Mouse (Mus musculus): Measurements from ENCODE around the gene Exosc5. TPM values are rescaled to one million over a fixed set of nuclear protein-coding genes. Genes with fewer than 3 reads are reported as not detected.

Exosc5 gene
- polyA plus RNA-seq, 1 experiment from 2014 or later, result 64.7 TPM

DNA sequence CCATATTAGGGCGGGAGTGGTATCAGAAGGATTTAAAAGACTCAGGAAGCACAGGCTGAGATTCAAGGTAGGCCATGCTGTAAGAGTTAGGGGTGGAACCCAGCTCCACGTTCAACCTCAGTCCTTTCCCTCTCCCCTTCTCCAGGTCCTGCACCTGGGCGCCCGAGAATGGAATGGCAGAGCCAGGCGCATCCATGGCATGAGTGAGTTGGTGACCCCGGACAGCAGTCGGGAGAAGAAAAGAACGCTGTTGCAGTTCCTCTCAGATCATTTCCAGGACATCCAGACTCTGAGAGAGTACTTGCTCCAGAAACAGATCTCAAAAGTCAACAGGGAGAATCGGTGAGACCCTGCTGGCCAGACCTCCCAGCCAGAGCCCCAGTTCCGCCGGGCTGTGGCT, 38.2 kb upstream of the Exosc5 start:
- Histone ChIP-seq H3K27me3 (no peaks in the 10 kb centered on the region), H3K27ac (no peak overlapping the region), H3K4me2 (no peak overlapping the region), H3K9me3 (no peaks in the 10 kb centered on the region), H3K4me1 (peaks cover 10% of the 10 kb centered on the region; the same call in 1 of the 2 replicates), H3K36me3 (peaks cover 38% of the 10 kb centered on the region), H3K4me3 (no peak overlapping the region), H3K9ac (no peak overlapping the region)
- ATAC-seq (ENCODE audit: insufficient number of reproducible peaks, low FRiP score, low TSS enrichment, low read depth), result no peak
- 93% methylated on average over 11 of the region's 11 CpGs for WGBS

DNA sequence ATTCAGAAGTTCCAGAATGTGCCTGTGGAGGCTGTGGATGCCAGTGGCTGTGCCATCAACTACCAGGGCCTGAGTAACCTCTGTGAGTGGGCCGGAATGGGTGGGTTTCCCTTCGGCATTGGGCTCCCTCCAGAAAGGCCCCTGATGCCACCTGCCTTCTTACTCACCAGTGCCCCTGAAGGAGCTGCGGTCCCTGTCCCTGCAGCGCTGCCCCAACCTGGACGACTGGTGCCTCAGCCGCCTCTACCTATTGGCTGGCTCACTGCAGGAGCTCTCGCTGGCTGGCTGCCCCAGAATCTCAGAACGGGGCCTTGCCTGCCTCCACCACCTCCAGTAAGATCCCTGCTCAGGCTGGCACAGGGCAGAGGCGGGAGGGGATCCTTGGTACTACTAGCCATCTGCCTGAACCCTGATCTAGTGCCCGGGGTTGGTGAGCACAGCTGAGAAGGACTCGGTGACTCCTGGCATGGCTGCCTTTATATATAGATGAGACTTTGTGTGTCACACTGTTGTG, 35.0 kb upstream of the Exosc5 start:
- Histone ChIP-seq H3K4me2 (no peak overlapping the region), H3K9me3 (no peaks in the 10 kb centered on the region), H3K27ac (no peak overlapping the region), H3K4me3 (no peak overlapping the region), H3K36me3 (peaks cover 41% of the 10 kb centered on the region), H3K9ac (no peak overlapping the region), H3K27me3 (peaks cover 6% of the 10 kb centered on the region; the same call in 1 of the 2 replicates), H3K4me1 (peaks cover 36% of the 10 kb centered on the region)
- 89% methylated on average over 11 of the region's 11 CpGs for WGBS
- ATAC-seq (ENCODE audit: insufficient number of reproducible peaks, low FRiP score, low TSS enrichment, low read depth), result no peak

DNA sequence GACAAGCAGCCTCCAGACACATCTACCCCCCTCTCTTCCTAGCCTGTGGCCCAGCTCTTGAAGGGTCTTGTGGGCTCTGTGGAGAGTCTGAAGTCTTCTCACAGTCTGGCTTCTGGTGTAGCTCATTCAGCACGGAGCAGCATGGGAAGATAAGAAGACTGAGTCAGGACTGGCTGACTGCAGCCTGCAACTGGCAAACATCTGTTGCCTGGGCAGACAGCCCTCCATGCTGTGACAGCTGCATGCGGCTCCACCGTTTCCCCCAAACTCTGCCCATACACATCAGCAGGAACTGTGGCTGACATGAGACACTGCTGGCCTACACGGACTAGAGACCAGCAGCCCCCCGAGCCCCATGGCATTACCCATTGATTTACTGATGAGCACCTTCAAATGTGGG, 34.1 kb upstream of the Exosc5 start:
- Histone ChIP-seq H3K4me2 (no peak overlapping the region), H3K27ac (peak overlapping the region; percentile 24; the same call in 1 of the 2 replicates), H3K9ac (no peak overlapping the region), H3K27me3 (peaks cover 8% of the 10 kb centered on the region; the same call in 1 of the 2 replicates), H3K4me1 (peaks cover 33% of the 10 kb centered on the region), H3K9me3 (no peaks in the 10 kb centered on the region), H3K4me3 (no peak overlapping the region), H3K36me3 (peaks cover 50% of the 10 kb centered on the region)
- no peak for ATAC-seq (ENCODE audit: insufficient number of reproducible peaks, low FRiP score, low TSS enrichment, low read depth)
- WGBS, result 60% methylated on average over 5 of the region's 5 CpGs

DNA sequence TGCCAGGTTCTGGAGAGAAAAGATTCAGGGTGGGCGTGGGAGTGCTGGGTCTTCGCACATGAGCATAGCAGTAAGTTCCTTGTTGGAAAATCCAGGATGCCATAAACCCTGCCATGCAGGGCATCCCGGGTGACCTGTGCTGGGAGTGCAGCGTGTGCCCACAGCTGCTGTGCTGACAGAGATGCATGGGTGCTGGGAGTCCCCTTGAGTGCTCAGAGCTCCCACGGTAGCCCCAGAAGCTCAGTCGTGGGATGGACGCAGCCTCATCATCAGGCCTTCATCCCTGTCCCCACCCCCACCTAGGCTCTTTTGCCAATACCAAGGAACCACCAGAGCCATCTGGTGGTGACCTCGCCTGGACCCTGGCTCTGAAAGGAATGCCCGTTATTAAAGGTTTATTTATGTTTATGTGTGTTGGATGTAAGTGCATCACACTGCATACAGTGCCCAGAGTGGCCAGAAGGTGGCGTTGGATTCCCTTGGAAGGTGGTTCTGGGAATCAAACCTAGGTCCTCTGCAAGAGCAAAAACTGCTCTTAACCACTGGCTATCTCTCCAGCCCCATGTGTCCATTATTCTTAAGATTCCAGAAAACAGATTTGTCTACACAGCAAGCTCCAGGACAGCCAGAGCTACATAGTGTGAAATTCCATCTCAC, 33.2 kb upstream of the Exosc5 start:
- H3K9me3 ChIP-seq, result no peaks in the 10 kb centered on the region
- 72% methylated on average over 10 of the region's 10 CpGs for WGBS
- H3K4me1 ChIP-seq, result peaks cover 30% of the 10 kb centered on the region
- no peak overlapping the region for H3K4me2 ChIP-seq
- no peak for ATAC-seq (ENCODE audit: insufficient number of reproducible peaks, low FRiP score, low TSS enrichment, low read depth)
- H3K9ac ChIP-seq, result no peak overlapping the region
- H3K4me3 ChIP-seq, result no peak overlapping the region
- H3K27me3 ChIP-seq, result peaks cover 8% of the 10 kb centered on the region; the same call in 1 of the 2 replicates
- H3K27ac ChIP-seq, result peak overlapping the region; percentile 72
- H3K36me3 ChIP-seq, result peaks cover 58% of the 10 kb centered on the region

DNA sequence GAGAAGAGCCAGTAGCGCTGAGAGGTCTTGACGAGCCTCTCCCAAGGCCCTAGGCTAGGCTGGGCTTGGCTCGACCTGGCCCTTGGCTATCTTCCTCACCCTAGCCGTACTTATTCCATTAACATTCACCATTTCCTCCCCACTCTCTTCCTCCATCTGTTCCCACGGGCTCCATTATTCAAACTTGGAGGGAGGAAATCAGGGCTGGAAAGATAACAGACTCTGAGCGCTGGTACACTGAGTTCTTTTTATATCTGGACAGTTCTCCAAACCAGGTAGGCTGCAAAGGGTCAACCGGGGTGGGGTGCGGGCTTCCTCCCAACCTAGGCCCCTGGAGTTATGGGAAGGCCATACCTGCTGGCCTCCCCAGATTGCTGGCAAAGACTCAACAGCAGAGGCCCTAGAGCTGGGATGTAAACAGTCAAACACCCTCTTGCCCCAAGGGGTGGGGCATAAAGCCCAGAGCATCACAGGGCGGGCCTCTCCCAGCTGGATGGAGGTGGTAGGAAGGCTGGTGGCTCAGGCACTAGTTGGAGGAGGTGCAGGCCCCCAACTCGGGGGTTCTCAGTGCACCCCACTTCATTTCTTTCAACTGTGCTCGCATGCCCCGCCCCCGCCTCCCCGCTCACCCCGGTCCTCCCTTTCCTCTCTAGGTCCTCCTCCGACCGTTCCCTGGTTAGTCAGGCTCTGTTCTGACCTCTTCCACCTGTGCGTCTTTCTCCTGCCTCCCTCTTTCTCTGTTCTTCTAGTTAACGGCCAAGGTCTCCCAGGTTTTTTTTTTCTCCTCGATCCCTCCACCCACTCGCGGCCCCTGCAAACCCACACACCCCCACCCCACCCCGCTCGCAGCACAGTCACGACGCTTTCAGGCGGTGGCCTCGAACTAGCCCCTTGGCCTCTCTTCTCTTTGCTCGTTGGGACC, 32.2 kb upstream of the Exosc5 start, which contains the start of gene B3gnt8:
TSS of gene B3gnt8 (plus strand) at position 146 of the 922 bp plus-strand sequence.
- ATAC-seq (ENCODE audit: insufficient number of reproducible peaks, low FRiP score, low TSS enrichment, low read depth), result 0 out of 2 replicates have a peak, but pooled peaks have one; percentile 22
- H3K27me3 ChIP-seq, result peaks cover 8% of the 10 kb centered on the region; the same call in 1 of the 2 replicates
- peaks cover 59% of the 10 kb centered on the region for H3K36me3 ChIP-seq
- H3K4me1 ChIP-seq, result peaks cover 30% of the 10 kb centered on the region
- H3K4me2 ChIP-seq, result peak within 1 kb of the TSS; percentile 77
- no peaks in the 10 kb centered on the region for H3K9me3 ChIP-seq
- H3K4me3 ChIP-seq, result peak within 1 kb of the TSS; percentile 44
- H3K27ac ChIP-seq, result peak within 1 kb of the TSS; percentile 72
- 16% methylated on average over 28 of the region's 29 CpGs for WGBS
- peak within 1 kb of the TSS; percentile 45 for H3K9ac ChIP-seq

DNA sequence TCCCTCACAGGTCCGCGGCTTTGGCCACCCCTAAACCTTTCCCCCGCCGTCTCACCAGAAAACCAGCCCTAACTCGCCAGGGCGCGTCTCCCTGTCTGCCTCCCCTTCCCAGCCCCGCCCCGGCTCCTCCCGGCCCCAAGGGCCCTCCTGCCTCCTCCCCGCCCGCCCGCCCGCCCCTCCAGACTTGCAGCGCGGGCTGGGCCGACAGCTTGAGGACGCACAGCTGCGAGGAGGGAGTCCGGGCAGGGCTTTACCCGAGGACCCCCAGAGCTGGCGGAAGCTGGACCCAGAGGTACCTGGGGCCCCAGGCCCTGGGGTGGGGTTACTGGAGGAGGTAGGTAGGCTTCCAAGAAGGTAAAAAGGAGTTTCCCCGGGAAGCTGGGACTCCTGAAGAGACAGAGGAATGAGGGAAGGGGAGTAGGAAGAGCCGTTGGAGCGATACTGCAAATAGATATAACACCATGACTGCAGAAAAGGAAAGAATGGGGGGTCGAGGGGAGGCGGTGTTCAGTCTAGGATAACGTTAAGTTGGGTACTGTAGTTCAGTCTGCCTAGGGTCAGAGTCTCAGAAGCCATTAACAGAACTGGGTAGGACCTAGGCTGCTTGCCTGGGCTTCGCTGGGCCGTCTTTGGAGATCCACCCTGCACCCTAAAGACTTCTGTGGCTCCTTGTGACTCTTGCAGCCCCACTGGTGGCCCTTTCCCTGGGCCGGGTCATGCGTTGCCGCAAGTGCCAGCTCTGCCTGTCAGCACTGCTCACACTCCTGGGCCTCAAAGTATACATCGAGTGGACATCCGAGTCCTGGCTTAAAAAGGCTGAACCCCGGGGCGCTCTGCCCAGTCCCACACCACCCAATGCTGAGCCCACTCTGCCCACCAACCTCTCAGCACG, 31.3 kb upstream of the Exosc5 start:
- Histone ChIP-seq H3K36me3 (peaks cover 58% of the 10 kb centered on the region), H3K4me1 (peaks cover 30% of the 10 kb centered on the region), H3K4me2 (peak overlapping the region; percentile 77), H3K27me3 (peaks cover 8% of the 10 kb centered on the region; the same call in 1 of the 2 replicates), H3K9ac (peak overlapping the region; percentile 45), H3K9me3 (no peaks in the 10 kb centered on the region), H3K27ac (no peak overlapping the region; the same call in 1 of the 2 replicates), H3K4me3 (peak overlapping the region; percentile 44)
- 0 out of 2 replicates have a peak, but pooled peaks have one; percentile 10 for ATAC-seq (ENCODE audit: insufficient number of reproducible peaks, low FRiP score, low TSS enrichment, low read depth)
- WGBS, result 17% methylated on average over 38 of the region's 38 CpGs

DNA sequence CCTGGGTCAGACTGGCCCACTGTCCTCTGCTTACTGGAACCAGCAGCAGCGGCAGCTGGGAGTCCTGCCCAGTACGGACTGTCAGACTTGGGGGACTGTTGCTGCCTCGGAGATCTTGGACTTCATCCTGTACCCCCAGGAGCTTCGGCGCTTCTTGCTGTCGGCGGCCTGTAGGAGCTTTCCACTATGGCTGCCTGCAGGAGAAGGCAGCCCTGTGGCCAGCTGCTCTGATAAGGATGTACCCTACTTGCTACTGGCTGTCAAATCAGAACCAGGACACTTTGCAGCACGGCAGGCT, 30.7 kb upstream of the Exosc5 start:
- H3K27me3 ChIP-seq, result peaks cover 8% of the 10 kb centered on the region; the same call in 1 of the 2 replicates
- no peak overlapping the region for H3K9ac ChIP-seq
- H3K36me3 ChIP-seq, result peaks cover 62% of the 10 kb centered on the region
- H3K4me1 ChIP-seq, result peaks cover 30% of the 10 kb centered on the region
- peak overlapping the region; percentile 44 for H3K4me3 ChIP-seq
- H3K4me2 ChIP-seq, result peak overlapping the region; percentile 77
- no peaks in the 10 kb centered on the region for H3K9me3 ChIP-seq
- no peak for ATAC-seq (ENCODE audit: insufficient number of reproducible peaks, low FRiP score, low TSS enrichment, low read depth)
- 52% methylated on average over 8 of the region's 8 CpGs for WGBS
- no peak overlapping the region for H3K27ac ChIP-seq

DNA sequence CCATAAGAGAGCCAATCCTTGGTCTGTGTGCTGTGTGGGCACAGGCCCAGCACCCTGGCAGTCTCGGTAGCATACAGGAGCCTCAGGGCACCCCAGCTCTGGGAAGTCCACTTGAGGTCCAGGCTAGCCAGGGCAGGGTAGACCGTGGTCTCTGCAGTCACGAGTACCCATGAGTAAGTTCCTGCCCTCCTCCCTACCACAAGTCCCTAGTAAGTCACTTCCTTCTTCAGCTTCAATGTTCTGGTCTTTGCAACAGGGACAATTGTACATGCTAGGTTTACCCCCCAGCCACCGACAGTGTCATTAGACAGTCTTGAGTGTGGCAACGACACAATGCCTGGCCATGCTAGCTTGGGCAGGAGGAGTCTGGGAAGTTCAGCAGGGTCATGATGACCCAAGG, 26.3 kb upstream of the Exosc5 start:
- Histone ChIP-seq H3K36me3 (peaks cover 61% of the 10 kb centered on the region), H3K27me3 (peaks cover 8% of the 10 kb centered on the region; the same call in 1 of the 2 replicates), H3K4me2 (no peak overlapping the region), H3K27ac (no peak overlapping the region), H3K9me3 (no peaks in the 10 kb centered on the region), H3K9ac (no peak overlapping the region), H3K4me1 (peaks cover 14% of the 10 kb centered on the region), H3K4me3 (no peak overlapping the region)
- no peak for ATAC-seq (ENCODE audit: insufficient number of reproducible peaks, low FRiP score, low TSS enrichment, low read depth)
- WGBS, result 84% methylated on average over 5 of the region's 5 CpGs

DNA sequence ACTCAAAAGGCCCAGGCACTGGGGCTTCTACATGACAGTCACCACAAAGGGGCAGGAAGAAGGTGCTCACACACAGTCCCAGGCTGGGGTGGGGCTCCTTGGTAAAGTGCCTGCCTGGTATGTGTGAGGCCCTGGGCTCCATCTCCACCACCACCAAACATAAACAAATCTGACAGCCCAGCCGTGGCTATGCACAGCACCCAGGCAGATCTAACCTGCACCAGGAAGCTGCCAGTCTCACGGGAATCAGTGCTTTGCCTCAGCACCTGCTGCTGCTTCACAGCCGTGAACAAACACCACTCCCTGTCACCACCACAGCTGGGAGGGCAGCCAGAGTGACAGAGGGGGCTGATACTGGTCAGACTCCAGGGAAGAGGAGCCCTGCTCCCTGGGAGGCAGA, 22.6 kb upstream of the Exosc5 start:
- Histone ChIP-seq H3K36me3 (peaks cover 65% of the 10 kb centered on the region), H3K4me3 (no peak overlapping the region), H3K9me3 (no peaks in the 10 kb centered on the region), H3K27me3 (no peaks in the 10 kb centered on the region), H3K27ac (no peak overlapping the region), H3K9ac (no peak overlapping the region), H3K4me2 (no peak overlapping the region), H3K4me1 (no peaks in the 10 kb centered on the region)
- no peak for ATAC-seq (ENCODE audit: insufficient number of reproducible peaks, low FRiP score, low TSS enrichment, low read depth)
- 28% methylated on average over 3 of the region's 3 CpGs for WGBS

DNA sequence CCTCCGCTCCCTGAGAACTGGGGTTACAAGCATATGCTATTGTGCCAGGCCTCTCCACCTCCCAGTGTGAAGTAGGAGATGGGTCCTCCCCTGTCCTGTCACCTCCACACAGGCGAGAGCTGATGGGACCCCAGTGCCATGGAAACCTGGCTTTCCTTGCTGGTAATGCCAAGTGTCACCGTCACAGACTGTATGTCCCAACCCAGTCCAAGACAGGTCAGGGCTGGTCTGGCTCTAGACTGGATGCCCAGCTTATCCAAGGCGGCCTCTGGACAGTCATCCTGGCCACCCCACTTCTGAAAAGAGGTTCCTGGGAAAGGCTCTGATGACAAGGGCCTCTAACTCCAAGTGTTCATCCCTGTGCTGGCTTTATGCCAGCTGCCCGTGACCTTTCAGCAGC, 21.9 kb upstream of the Exosc5 start:
- no peak overlapping the region for H3K4me3 ChIP-seq
- H3K36me3 ChIP-seq, result peaks cover 61% of the 10 kb centered on the region
- H3K27me3 ChIP-seq, result no peaks in the 10 kb centered on the region
- H3K9ac ChIP-seq, result no peak overlapping the region
- H3K27ac ChIP-seq, result no peak overlapping the region
- H3K4me1 ChIP-seq, result no peaks in the 10 kb centered on the region
- no peak overlapping the region for H3K4me2 ChIP-seq
- WGBS, result 90% methylated on average over 5 of the region's 5 CpGs
- no peaks in the 10 kb centered on the region for H3K9me3 ChIP-seq
- ATAC-seq (ENCODE audit: insufficient number of reproducible peaks, low FRiP score, low TSS enrichment, low read depth), result no peak

DNA sequence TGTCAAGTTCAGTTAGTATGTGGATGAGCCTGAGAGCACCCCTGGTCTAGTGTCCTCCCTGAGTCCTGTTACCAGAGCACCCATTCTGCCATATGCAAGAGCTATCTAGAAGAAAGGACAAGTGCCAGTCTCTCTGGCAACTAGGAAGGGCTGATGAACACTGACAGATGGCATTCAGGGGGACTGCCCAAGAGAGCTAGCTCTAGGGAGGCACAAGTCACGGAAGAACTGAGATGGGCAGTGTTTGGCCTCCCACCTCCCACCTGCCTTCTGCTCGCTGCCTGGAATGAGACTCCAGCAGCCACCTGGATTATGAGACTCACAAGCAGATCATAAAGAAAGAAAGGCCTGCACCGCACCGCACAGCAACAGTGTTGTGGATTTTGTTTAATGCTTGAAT, 19.2 kb upstream of the Exosc5 start:
- Histone ChIP-seq H3K27me3 (no peaks in the 10 kb centered on the region), H3K4me3 (no peak overlapping the region), H3K4me1 (no peaks in the 10 kb centered on the region), H3K4me2 (no peak overlapping the region), H3K9ac (no peak overlapping the region), H3K27ac (no peak overlapping the region), H3K9me3 (no peaks in the 10 kb centered on the region), H3K36me3 (peaks cover 46% of the 10 kb centered on the region)
- no peak for ATAC-seq (ENCODE audit: insufficient number of reproducible peaks, low FRiP score, low TSS enrichment, low read depth)
- 87% methylated on average over 4 of the region's 4 CpGs for WGBS
